Mouse (Mus musculus) gastrocnemius, adult 18-20 months (tissue): ENCODE measurements around the gene Hist1h4h. TPM values are rescaled to one million over a fixed set of nuclear protein-coding genes. Genes with fewer than 3 reads are reported as not detected.

Experiments used
- DNase-seq: peaks from one replicate; pipeline ENCODE4 v3.0.0; 2021; ENCODE audit warnings: low spot score
- long read RNA-seq, 2 experiments: library from polyadenylated mRNA; stranded (forward); transcript quantifications; one replicate each; pipeline ENCODE4 v2.0.0; 2021
- total RNA-seq, 2 experiments: library from RNA; stranded (reverse); gene quantifications; 2 replicates each; pipeline ENCODE4 v1.2.3; 2021

Hist1h4h gene
- 100 to 1,000 TPM; 149 to 163 TPM for total RNA-seq
- long read RNA-seq, experiment 1, transcript Hist1h4h-201 (1 exons, 470 nt) = major isoform, 46 of 46 reads
- long read RNA-seq, experiment 1, partial matches to known transcripts = 0 of 46 reads
- long read RNA-seq, experiment 1, other reads (novel, unspliced or antisense) = 0 of 46 reads
- long read RNA-seq, experiment 2, transcript Hist1h4h-201 (1 exons, 470 nt) = major isoform, 20 of 20 reads
- long read RNA-seq, experiment 2, partial matches to known transcripts = 0 of 20 reads
- long read RNA-seq, experiment 2, other reads (novel, unspliced or antisense) = 0 of 20 reads

DNA sequence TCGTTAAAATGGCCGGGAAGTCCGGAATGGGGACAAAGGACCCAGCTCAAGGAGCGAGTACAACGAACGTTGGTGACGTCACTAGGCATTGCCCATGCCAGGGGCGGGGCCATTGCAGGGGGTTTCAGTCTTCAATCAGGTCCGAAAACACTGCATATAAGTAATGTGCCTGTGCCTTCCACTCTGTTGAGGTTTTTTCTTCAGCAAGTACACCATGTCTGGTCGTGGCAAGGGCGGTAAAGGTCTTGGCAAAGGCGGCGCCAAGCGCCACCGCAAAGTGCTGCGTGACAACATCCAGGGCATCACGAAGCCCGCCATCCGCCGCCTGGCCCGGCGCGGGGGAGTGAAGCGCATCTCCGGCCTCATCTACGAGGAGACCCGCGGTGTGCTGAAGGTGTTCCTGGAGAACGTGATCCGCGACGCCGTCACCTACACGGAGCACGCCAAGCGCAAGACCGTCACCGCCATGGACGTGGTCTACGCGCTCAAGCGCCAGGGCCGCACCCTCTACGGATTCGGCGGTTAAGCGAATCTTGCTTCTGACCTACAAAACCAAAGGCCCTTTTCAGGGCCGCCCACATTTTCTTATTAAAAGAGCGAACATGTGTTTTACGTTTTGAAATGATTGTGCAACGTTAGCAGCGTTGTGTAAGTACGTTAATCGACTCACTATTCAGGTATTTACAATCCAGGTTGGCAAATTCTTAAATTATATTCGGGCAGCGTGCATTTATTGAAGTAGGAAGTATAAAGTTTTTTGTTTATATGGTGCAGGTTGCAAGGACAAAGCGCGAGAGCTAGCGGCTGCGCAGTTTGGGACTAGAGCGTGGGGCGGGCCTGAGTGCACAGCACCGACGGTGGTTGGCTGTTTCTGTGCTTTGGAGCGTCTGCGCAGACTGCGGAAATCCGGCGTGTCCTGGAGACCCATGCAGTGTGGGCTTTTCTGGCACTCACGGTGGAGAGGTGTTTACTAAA lies at the start of gene Hist1h4h:
Gene Hist1h4h, plus strand, starts transcription at position 150 of the 975 bp plus-strand sequence.
- peak; percentile 97 for DNase-seq

DNA sequence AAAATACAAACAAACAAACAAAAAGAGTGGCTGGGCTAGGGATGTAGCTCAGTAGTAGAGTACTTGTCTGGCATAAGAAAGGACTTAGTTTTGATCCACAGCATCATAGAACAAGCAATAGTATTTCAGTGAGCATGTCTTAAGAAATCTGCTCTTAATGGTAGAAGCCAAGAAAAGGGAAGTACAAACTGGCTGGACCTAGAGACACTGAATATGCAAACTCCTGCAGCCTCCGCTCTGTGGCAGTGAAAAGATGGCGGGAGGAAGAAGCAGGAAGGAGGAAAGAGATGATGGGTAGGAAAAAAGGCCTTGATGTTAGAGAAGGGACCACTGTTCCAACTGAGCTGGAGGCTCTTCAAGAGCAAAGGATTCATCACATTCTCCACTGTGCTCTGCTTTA lies 47.7 kb upstream of the Hist1h4h start:
- no peak for DNase-seq

DNA sequence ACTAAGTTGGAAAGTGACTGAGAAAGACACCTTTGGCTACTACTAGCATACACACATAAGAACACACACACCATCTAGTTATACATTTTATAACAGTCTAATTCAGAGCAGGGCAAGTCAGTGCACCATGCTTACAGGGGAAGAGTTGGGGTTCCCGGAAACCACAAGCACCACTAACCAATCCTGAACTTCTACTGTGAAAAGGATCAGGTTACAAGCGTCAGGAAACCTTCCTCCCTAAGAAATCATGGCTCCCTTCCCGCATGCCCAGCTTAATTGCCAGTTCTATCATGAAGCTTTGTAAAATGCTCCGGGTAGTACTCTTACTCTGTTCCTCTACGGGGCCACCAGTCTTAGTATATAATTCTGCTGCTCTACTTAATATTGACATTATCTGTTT lies 45.6 kb upstream of the Hist1h4h start:
- DNase-seq = no peak

DNA sequence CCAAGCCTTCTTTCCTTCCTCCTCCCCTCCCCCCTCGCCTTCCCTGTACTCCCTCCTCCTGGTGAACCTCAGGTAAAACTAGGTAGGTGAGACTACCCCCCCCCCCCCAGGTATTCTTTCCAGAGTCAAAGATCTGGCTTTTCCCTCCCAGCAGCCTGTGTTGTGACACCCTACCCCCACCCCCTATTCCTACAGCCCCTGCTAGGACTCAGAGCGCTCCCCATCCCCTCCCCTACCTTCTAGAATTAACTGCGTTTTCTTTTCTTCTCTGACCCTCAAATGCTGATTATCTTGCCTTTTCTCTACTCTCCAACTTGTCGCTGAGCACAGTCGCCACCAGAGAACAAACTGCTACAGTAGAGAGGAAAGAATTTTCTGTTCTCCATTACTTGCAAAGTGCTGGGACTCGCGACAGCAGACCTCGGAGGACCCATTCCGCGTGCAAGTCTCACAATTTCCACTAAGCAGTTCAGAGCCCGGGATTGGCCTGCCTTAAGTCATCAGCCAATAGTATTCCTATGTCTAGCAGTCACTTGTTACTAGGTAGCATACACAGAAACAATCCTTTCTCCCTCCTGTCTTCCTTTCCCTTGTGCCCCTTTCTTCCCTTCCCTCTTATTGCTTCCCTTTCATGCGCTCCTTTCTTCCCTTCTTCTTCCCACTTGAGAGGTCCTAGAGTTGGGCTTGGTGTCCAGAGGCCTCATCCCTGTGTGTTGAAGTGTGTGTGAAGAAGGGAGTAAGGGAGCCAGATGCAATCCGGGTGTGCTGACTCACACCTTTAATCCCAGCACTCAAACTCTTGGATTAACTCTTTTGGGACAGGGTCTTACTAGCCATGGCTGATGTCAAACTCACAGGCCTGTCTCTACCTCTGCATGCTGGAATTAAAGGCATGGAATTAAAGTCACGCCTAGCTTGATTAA lies 42.2 kb upstream of the Hist1h4h start, which contains the start of gene Btn2a2:
Gene Btn2a2, minus strand, starts transcription at position 458 of the 923 bp plus-strand sequence.
- peak; percentile 41 for DNase-seq

DNA sequence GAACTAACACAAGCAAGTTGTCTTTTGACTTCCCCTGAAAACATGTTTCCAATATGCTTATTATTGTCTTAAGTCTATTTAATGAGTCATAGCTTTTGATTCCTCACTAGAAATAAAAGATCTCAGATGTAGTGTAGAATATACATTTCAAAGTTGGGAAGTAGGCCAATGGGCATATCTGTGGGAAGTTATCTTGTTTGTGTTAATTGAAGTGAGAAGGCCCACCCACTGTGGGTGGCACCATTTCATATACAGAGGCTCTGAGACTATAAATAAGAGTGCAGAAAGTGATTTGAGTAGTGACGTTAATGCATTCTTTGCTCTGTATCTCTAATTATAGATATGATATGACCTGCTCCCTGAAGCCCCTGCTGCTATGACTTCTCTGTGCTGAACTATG lies 40.0 kb upstream of the Hist1h4h start:
- DNase-seq = no peak

DNA sequence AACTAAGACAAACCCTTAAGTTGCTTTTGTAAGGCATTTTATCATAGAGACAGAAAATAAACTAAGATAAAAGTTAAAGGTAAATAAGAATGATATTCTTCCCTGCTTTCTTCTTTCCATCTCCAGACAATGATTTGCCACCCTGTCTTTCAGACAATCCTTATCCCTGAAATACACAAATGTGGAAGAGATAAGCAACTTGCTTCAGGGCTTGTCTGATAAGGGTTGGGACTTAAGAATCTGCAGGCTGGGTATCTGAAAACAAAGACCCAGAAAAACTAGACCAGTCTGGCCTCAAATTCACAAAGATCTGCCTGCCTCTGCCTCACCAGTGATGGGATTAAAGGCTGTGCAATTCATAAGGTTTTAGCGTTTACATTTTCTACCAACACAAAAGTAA lies 39.6 kb upstream of the Hist1h4h start:
- DNase-seq = no peak

DNA sequence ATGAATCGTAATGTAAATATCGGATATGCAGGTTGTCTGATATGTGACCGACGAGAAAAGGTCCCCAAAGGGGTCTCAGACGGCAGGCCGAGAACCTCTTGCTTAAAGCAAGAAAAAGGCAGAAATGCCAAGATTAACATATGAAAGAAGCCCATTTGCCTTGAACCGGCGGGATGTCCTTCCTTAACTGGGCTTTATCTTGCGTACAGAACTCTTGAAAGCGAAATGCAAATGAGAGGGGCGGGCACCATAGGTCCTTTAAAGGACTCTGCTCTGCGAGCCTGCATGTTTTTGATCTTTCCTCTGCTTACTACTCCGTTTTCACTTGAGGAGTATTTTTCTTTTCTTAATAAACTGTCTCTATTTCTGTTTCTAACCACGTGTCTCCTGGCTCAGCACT lies 38.9 kb upstream of the Hist1h4h start:
- DNase-seq = no peak

DNA sequence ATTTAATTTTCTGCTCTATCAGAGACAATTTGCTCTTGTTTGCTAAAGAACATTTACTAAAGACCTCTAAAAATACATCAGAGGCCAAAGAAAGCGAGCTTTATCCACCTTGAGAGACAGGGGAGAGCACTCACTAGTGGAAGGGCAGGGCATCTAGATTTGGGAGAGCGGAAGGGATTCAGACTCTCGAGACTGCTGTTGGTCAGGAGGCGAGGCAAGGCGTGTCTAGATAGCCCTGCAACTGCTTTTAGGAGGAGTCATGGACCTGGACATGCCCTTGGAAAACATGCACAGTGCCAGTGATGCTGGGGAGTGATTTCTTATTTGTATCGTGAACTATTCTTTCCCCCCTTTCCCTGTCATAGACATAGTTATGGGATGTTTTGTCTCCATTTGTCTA lies 35.3 kb upstream of the Hist1h4h start:
- no peak for DNase-seq

DNA sequence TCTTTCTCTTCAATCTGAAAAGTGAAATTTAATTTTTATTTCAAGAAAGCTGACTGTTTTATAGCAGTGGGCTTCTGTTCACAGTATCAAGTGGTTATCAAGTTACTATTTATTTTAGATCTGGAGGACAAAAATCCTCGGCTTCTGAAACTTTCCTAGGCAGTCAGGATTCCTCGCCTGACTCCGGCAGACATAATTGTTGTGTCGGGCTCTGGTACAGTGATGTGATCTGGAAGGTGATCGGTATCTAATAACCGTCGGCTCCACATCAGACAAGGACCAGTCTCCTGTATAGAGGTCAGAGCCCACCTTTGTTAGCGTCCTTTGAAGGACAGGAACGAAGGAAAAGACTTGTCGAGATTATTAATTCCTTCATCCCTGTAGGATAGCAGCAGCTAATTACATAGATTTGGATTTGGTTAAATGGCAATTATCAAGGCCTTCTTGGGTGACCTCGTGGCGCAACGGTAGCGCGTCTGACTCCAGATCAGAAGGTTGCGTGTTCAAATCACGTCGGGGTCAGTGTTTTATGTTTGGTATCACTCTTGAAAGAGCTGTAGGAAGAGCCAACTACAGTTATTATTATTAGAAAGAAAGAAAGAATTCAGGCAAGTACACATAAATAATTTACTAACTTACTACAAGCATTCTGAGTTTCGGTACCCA lies 33.1 kb upstream of the Hist1h4h start:
- DNase-seq = no peak

DNA sequence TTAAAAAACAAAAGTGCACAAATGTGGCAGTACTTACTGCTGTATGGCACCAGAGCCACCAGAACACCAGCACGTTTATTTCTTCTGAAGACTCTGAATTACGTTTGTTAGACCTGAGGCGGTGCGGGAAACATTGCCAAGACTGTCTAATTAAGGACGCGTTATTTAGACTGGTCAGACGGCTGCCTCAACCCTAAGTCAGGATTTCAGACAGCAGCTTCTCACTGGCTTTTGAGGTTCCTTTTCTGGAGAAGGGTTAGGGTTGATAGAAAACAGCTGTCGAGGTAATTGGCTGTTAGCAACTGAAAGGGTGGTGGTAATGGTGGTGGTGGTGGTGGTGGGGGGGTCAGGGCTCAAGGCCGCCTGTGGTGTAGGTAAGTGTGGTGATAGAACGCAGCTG lies 32.2 kb upstream of the Hist1h4h start:
- no peak for DNase-seq

DNA sequence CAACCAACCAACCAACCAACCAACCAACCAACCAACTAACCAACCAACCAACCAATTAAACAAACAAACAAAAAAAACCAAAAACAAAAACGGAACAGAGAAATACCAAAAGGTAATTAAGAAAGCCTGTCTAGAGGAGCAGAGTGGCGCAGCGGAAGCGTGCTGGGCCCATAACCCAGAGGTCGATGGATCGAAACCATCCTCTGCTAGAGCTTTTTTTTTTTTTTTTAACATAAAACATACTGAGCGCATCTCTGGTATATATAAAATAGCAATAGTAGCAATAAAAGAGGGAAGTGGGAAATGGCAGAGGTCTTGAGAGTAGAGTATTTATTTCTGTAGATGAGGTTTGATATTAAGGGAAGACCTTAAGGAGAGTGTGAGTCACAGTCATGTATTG lies 30.9 kb upstream of the Hist1h4h start:
- no peak for DNase-seq

DNA sequence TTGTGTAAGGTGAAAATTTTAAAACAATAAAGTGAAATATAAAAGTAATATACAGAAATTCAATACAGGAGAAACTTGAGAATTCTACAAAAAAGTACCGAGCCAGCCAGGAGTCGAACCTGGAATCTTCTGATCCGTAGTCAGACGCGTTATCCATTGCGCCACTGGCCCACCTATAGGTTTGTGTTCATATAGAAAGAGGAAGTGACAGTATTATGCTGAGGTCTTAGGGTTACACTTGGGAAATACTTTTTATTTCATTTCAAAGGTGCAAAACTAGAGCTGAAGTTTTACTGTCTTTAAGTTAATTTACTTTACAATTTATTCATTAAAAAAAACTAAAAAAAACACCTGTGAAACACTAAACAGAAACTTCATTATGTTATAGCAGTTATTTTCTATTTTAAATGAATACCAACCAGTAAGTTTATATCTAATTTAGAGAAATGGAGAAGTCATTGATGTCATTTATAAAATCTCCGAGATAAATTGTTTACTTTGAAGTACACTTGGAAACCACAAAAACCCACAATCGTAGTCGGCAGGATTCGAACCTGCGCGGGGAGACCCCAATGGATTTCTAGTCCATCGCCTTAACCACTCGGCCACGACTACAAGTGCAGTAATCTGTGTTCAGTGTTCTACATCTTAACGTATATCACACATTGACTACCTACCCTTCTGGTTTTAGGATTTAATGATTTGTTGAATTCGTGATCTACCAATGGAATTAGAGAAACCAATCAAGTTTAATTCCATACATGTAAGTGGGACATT lies 30.2 kb upstream of the Hist1h4h start:
- peak; percentile 20 for DNase-seq

DNA sequence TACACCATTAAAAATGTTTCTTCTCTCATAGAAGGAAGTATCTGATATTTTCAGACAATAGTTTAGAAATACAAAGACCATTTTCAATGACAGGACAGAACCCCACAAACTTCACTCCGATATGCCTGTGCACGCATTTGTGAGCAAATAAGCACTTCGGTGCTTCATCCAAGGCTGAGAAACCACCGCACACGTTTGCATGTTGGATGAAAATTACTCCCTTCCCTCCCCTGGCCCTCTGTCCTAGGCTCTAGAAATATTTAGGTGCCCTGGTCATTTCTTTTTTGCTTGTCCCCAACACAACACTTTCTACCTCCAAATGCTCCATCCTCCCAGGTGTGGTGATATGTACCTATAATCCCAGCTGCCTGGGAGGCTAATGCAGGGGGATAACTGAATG lies 29.3 kb upstream of the Hist1h4h start:
- DNase-seq = no peak

DNA sequence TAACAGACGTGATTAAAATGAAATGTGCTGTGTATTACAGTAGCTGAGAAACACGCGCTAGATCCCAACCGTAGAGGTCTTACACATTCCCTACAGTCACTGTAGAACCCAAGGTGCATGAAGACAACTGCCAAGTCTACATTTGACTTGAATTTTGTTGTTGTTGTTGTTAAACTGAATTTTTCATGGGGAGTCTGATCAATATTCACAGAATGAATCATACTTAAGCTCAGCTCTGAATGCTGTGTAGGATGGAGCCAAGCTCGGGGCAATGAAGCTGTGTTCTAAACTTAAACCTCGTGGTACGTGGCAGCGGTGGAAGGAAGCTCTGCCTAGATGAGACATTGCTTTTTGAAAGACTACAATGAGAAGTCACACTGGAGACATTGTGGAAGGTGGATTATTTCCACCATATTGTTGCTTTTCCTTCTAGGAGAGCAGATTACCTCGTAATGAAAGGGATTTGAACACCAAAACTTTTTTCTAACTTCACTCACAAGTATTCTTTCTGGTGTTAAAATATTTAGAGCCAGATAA lies 28.8 kb upstream of the Hist1h4h start:
- no peak for DNase-seq

DNA sequence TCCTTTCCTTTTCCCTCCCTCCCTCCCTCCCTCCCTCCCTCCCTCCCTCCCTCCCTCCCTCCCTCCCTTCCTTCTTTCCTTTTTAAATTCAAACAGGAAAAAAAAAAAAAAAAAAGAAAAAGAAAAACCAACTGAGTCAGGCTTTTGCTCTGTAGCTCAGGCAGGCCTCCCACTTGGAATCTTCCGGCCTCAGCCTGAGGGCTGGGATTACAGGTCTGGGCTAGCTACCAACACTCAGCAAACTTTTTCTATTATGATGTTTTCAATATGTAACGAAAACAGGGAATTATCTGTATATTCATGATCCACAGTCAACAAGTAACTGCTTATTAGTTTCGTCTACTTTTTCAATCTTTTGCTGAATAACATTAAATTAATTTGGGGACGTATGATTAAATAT lies 27.9 kb upstream of the Hist1h4h start:
- no peak for DNase-seq

DNA sequence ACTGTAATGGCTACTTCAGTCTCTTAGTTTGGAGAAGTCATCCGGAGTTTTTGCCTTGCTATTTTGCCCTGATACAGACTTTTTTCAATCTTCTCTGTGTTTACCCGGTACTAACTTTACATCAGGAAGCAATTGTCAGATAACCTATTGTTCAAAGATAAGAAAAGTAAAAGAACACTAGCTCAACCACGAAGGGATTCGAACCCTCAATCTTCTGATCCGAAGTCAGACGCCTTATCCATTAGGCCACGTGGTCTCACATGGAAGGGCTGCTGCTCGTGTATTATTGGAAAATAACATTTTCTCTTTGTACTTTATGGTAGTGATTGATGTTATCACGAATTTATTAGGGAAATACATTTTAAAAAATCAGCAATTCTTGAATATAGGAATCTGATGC lies 27.1 kb upstream of the Hist1h4h start:
- DNase-seq = peak; percentile 40

DNA sequence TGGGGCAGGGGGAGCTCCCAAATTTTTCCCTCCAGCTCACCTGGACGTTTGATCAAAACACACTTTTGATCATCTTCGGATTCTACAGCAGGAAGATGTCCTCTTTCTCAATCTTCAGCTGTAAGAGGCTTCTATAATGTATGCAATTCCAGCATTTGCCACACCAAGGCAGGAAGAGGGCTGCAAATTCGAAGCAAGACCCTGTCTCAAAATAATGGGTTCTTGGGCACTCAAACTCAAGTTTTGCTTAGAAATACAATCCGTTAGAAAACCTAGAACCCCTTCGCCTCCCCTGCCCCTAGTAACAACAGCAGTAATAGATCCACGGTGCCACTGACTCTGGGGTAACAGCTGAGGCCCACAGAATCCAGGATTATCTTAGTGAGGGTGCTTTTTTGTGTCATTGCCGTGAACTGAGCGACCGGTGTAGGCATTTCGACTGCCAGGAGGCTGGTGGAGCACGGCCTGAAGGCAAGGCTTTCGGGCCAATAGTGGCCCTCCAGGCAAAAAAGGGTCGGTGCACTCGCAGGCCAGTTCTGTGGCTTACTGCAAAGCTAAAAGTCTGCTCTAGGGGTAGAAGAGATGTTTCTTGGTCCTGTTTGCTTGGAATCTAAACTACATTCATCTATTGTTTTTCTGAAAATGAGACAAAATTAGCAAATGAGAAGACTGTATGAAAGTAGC lies 25.0 kb upstream of the Hist1h4h start:
- no peak for DNase-seq

DNA sequence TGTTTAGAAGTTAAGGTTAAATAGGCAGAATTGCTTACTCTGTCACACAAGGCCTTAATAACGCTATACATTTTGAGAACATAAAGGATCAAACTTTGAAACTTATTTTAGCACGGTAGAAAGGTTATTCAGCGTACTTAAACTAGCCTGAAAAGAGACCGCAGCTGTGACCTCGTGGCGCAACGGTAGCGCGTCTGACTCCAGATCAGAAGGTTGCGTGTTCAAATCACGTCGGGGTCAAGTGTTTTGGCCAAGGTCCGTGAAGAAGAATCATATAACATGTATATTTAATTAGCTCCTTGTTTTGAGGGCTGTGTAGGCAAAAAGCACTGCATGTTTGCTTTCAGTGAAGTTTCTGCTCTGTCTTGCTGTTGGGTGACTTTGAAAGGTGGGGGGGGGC lies 24.5 kb upstream of the Hist1h4h start:
- no peak for DNase-seq

DNA sequence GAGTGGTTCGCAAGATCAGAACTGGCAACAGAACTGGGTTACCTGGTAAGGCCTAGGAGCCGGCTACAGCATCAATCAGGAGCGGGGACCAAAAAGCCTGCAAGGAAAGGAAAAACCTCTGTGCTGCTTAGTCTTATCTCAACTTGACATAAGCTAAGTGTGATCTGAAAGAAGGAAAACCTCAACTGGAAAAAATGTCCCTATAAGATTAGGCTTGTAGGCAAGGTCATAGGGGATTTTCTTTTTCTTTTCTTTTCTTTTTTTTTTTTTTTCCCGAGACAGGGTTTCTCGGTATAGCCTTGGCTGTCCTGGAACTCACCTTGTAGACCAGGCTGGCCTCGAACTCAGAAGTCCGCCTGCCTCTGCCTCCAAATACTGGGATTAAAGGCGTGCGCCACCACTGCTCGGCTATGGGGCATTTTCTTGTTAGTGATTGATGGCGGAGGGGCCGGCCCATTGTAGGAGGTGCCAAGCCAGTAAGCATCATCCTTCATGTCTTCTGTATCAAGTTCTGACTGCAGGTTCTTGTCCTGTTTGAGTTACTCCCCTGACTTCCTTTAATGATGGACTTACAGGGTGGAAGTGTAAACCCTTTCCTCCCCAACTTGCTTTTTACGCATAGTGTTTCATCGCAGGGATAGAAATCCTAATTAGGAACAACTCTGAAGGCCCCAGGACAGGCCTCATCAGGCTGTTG lies 23.9 kb upstream of the Hist1h4h start:
- DNase-seq = no peak
